In genomic region chr7:27259771-27260170, GRCm38 (mm10) we compare ENCODE assay signal across 8 mouse cellular contexts. TPM values are rescaled to one million over a fixed set of nuclear protein-coding genes. Genes with fewer than 3 reads are reported as not detected.
DNase-seq lines count a peak whose midpoint lies in the region; ATAC-seq and TF ChIP-seq lines count a peak whose summit lies in the region.

No protein-coding gene starts in this region.

- no peaks in the 10 kb centered on the region for H3K27me3 ChIP-seq in neural tube, embryonic 11.5 days (ENCODE audit: control insufficient read depth, insufficient read depth, low read length)
- H3K27me3 ChIP-seq in hindbrain, postnatal 0 days (ENCODE audit: insufficient read depth, low read length): no peaks in the 10 kb centered on the region

- peak overlapping the region; percentile 75 for H3K4me2 ChIP-seq in neural tube, embryonic 11.5 days (ENCODE audit: low read depth)
- H3K4me2 ChIP-seq in hindbrain, postnatal 0 days (ENCODE audit: low read depth, low read length): peak overlapping the region; percentile 90

- 54% methylated on average over 5 of the region's 5 CpGs for whole genome bisulfite sequencing in neural tube, embryonic 11.5 days
- 9% methylated on average over 5 of the region's 5 CpGs for whole genome bisulfite sequencing in hindbrain, postnatal 0 days

- H3K36me3 ChIP-seq in neural tube, embryonic 11.5 days (ENCODE audit: control insufficient read depth, insufficient read depth, low read length): no peaks in the 10 kb centered on the region; the same call in 1 of the 2 replicates
- peaks cover 21% of the 10 kb centered on the region; the same call in 1 of the 2 replicates for H3K36me3 ChIP-seq in hindbrain, postnatal 0 days (ENCODE audit: insufficient read depth, low read length)

- DNase-seq in cerebellum, postnatal 10 days: peak; percentile 59 to 60
- no peak for DNase-seq in cerebellum, adult 9-11 months
- DNase-seq in neural tube, embryonic 11.5 days (ENCODE audit: low spot score): no peak
- no peak for DNase-seq in neural tube, embryonic 10.5 days (ENCODE audit: extremely low spot score, low spot score)
- peak; percentile 63 for DNase-seq in hindbrain, postnatal 0 days (ENCODE audit: low spot score)
- DNase-seq in natural killer cell, adult 2 months (ENCODE audit: low spot score in 2 of 2): peak; percentile 42 to 60
- DNase-seq in kidney, adult 18-20 months: no peak

- H3K27ac ChIP-seq in neural tube, embryonic 11.5 days (ENCODE audit: low read depth, low read length): peak overlapping the region; percentile 82; the same call in 1 of the 2 replicates
- peak overlapping the region; percentile 97 for H3K27ac ChIP-seq in hindbrain, postnatal 0 days

- no peaks in the 10 kb centered on the region for H3K9me3 ChIP-seq in neural tube, embryonic 11.5 days (ENCODE audit: control insufficient read depth, low read length)
- H3K9me3 ChIP-seq in hindbrain, postnatal 0 days (ENCODE audit: low read length): no peaks in the 10 kb centered on the region

- peak overlapping the region; percentile 88 for H3K9ac ChIP-seq in neural tube, embryonic 11.5 days (ENCODE audit: low read length)
- H3K9ac ChIP-seq in hindbrain, postnatal 0 days (replicated peaks; ENCODE audit: low read length): peak overlapping the region; percentile 98

- peaks cover 19% of the 10 kb centered on the region for H3K4me1 ChIP-seq in neural tube, embryonic 11.5 days (ENCODE audit: control insufficient read depth, insufficient read depth, low read length)
- peaks cover 11% of the 10 kb centered on the region; the same call in 1 of the 2 replicates for H3K4me1 ChIP-seq in hindbrain, postnatal 0 days (ENCODE audit: insufficient read depth, low read length)

- H3K4me3 ChIP-seq in neural tube, embryonic 11.5 days (ENCODE audit: low read depth, low read length): peak overlapping the region; percentile 91
- peak overlapping the region; percentile 95 for H3K4me3 ChIP-seq in hindbrain, postnatal 0 days (ENCODE audit: low read length)

- ATAC-seq in neural tube, embryonic 11.5 days (ENCODE audit: insufficient read depth, low FRiP score, low TSS enrichment): no peak
- ATAC-seq in hindbrain, postnatal 0 days: peak; percentile 22; the same call in 1 of the 2 replicates
- ATAC-seq in erythroid progenitor cell, adult 5-6 weeks (replicated peaks; ENCODE audit: low FRiP score, poor library complexity, severe bottlenecking): no peak

- TF ChIP-seq CTCF in hindbrain, postnatal 0 days (IDR thresholded peaks at IDR 0.05; ENCODE audit: low read depth): no peak

RNA-seq across cellular contexts. Expression of gene Numbl, which starts 1.5 kb away (rescaled TPM):
- 21.6 and 21.7 TPM in 2 replicates for polyA plus RNA-seq in neural tube, embryonic 11.5 days (2014; fragmentation: Nextera tagmentation; extraction: Ambion mirVana)
- total RNA-seq in hindbrain, postnatal 0 days (2014; rRNA removed): 140 and 161 TPM in 2 replicates
- 55.9 and 59.5 TPM in 2 replicates for polyA plus RNA-seq in hindbrain, postnatal 0 days (2015; fragmentation: Nextera tagmentation; extraction: Ambion mirVana)
- 0.72 TPM in 1 of 2 replicates, not detected in the other for total RNA-seq in erythroid progenitor cell, adult 5-6 weeks (2015; ENCODE audit: low replicate concordance)
- under 0.01 and 2.0 TPM in 2 replicates for total RNA-seq in erythroid progenitor cell, adult 5-6 weeks (2017; ENCODE audit: low replicate concordance)

RNA-seq across cellular contexts. Expression of gene Coq8b, which starts 26.9 kb away (rescaled TPM):
- polyA plus RNA-seq in neural tube, embryonic 11.5 days (2014; fragmentation: Nextera tagmentation; extraction: Ambion mirVana): 15.8 and 17.1 TPM in 2 replicates
- 26.5 and 27.6 TPM in 2 replicates for total RNA-seq in hindbrain, postnatal 0 days (2014; rRNA removed)
- 16.7 and 20.4 TPM in 2 replicates for polyA plus RNA-seq in hindbrain, postnatal 0 days (2015; fragmentation: Nextera tagmentation; extraction: Ambion mirVana)
- total RNA-seq in erythroid progenitor cell, adult 5-6 weeks (2015; ENCODE audit: low replicate concordance): 2.9 TPM in 1 of 2 replicates, not detected in the other
- 7.7 TPM in 1 of 2 replicates, not detected in the other for total RNA-seq in erythroid progenitor cell, adult 5-6 weeks (2017; ENCODE audit: low replicate concordance)

RNA-seq across cellular contexts. Expression of gene Itpkc, which starts 31.3 kb away (rescaled TPM):
- polyA plus RNA-seq in neural tube, embryonic 11.5 days (2014; fragmentation: Nextera tagmentation; extraction: Ambion mirVana): 6.5 and 8.3 TPM in 2 replicates
- 14.3 and 18.8 TPM in 2 replicates for total RNA-seq in hindbrain, postnatal 0 days (2014; rRNA removed)
- polyA plus RNA-seq in hindbrain, postnatal 0 days (2015; fragmentation: Nextera tagmentation; extraction: Ambion mirVana): 3.3 and 4.0 TPM in 2 replicates
- 1.8 and 4.2 TPM in 2 replicates for total RNA-seq in erythroid progenitor cell, adult 5-6 weeks (2015; ENCODE audit: low replicate concordance)
- total RNA-seq in erythroid progenitor cell, adult 5-6 weeks (2017; ENCODE audit: low replicate concordance): 0.39 and 5.4 TPM in 2 replicates

Comparison
In these comparisons a context has a peak if more than half of its experiments do, and no peak if none do; other contexts are left out.
1. DNase-seq: peak in cerebellum, postnatal 10 days (2 of 2), hindbrain, postnatal 0 days (single experiment) and natural killer cell, adult 2 months (2 of 2); none in cerebellum, adult 9-11 months (single experiment), neural tube, embryonic 11.5 days (single experiment), neural tube, embryonic 10.5 days (single experiment) and kidney, adult 18-20 months (single experiment).
2. RNA of gene Numbl, which starts 1.5 kb away (total RNA-seq): 140 to 161 TPM in hindbrain, postnatal 0 days; under 0.01 to 2.0 TPM in erythroid progenitor cell, adult 5-6 weeks; every median in the first group is over 10 times any median in the second.